Mouse (Mus musculus): ENCODE measurements at regions not wholly inside any gene's neighbourhood (a gene's known extent, or its start where the extent isn't known, plus 50 kb on each side); places are given as distances from the start of the nearest gene placed in this dataset.

DNA sequence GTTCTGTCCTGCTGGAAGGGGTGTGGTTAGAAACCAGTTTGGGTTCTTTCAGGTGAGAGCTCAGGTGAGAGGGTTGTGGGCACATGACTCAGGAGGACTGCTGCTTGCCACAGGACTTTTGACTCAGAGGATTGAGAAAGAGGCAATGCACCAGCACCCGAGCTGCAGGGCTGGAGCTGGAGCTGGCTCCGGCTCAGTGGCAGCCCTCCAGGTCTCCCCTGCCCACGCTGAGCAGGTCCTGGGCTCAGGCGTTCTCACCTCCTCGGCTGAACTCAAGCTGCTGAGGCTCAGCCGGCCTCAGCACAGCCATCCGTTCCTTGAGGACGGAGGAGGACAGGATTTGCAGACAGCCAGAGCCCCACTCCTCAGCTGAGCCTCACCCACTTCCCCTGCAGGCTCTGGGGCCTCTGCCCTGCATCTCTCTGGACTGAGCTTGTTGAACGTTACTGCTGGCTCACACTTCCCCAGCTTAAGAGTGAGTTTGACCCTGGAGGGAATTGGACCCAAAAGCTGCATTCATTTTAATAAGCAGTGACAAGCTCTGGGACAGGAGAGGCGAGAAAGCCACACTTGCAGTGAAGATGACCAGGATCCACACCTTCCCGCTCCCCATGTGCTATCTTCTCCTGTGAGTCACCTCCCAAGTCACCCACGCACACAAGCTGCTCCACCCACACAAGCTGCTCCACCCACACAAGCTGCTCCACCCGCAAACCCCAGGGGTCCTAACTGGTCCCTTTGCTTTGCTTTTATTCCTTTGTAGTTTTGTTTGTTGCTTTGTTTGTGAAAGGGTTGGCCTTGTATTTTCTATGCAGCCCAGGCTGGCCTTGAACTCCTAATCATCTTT lies 981.0 kb downstream of the 4930447A16Rik start:
- Histone ChIP-seq H3K4me3 (ENCODE audit: insufficient read depth, low read depth, low read length) (no peak overlapping the region), H3K27ac (ENCODE audit: insufficient read depth, low read depth, low read length) (no peak overlapping the region), H3K27me3 (replicated peaks; ENCODE audit: control insufficient read depth, insufficient read depth, low read length) (no peaks in the 10 kb centered on the region), H3K4me1 (ENCODE audit: control insufficient read depth, insufficient read depth, low read length) (no peaks in the 10 kb centered on the region), H3K36me3 (ENCODE audit: control insufficient read depth, insufficient read depth, low read length) (no peaks in the 10 kb centered on the region)
- 53% methylated on average over 13 of the region's 13 CpGs for WGBS
- no peak for DNase-seq
- TF ChIP-seq POLR2A (IDR thresholded peaks at IDR 0.05; ENCODE audit: low read depth, low read length) = no peak
- TF ChIP-seq CTCF (conservative IDR thresholded peaks at IDR 0.05; ENCODE audit: insufficient read depth, insufficient read length, low read depth, low read length) = no peak

DNA sequence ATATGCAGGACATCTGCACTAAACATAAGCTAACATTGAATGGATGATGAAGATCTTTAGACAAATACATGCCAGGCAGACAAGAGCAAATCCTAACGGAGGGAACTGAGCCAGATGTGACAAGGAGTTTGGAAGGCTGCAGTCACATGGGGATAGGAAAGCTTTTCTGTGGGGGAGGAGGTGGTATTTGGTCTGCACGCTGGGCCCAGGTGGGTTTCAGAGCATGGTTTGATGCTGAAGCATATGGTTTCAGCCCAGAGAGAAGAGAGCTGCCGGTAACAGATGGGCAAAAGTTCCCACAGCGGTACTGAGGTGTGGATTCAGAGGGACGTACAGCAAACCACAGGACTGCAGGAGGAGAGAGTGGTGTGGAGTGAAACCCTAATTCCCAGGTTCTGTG lies 982.1 kb downstream of the 4930447A16Rik start:
- Histone ChIP-seq H3K4me1 (ENCODE audit: control insufficient read depth, insufficient read depth, low read length) (no peaks in the 10 kb centered on the region), H3K27ac (ENCODE audit: insufficient read depth, low read depth, low read length) (no peak overlapping the region), H3K4me3 (ENCODE audit: insufficient read depth, low read depth, low read length) (no peak overlapping the region), H3K27me3 (replicated peaks; ENCODE audit: control insufficient read depth, insufficient read depth, low read length) (no peaks in the 10 kb centered on the region), H3K36me3 (ENCODE audit: control insufficient read depth, insufficient read depth, low read length) (no peaks in the 10 kb centered on the region)
- TF ChIP-seq CTCF (conservative IDR thresholded peaks at IDR 0.05; ENCODE audit: insufficient read depth, insufficient read length, low read depth, low read length) (no peak), POLR2A (IDR thresholded peaks at IDR 0.05; ENCODE audit: low read depth, low read length) (no peak)
- WGBS = 89% methylated on average over 5 of the region's 5 CpGs
- DNase-seq = no peak

DNA sequence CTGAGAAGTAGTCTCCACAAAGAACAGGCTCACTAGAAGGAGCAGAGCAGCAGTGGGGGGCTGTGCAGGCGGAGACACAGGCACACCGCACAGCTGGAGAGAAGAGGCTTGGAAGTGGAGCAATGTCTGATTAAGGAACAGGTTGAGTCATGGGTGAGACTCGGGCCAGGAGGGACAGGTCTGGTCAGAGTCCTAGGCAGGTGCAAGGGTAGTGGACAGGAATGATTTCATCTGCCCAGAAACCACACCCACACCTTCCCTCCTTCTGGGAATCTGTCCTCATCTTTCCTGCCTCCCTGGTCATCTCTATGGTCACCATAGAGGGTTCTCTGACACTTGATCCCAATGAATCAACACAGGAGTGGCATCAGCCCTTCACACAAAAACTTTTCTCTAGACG lies 983.8 kb downstream of the 4930447A16Rik start:
- WGBS = 63% methylated on average over 4 of the region's 4 CpGs
- H3K4me1 ChIP-seq (ENCODE audit: control insufficient read depth, insufficient read depth, low read length) = no peaks in the 10 kb centered on the region
- no peak for DNase-seq
- no peak overlapping the region for H3K4me3 ChIP-seq (ENCODE audit: insufficient read depth, low read depth, low read length)
- no peaks in the 10 kb centered on the region for H3K36me3 ChIP-seq (ENCODE audit: control insufficient read depth, insufficient read depth, low read length)
- no peak overlapping the region for H3K27ac ChIP-seq (ENCODE audit: insufficient read depth, low read depth, low read length)
- TF ChIP-seq POLR2A (IDR thresholded peaks at IDR 0.05; ENCODE audit: low read depth, low read length) = no peak
- TF ChIP-seq CTCF (conservative IDR thresholded peaks at IDR 0.05; ENCODE audit: insufficient read depth, insufficient read length, low read depth, low read length) = no peak
- no peaks in the 10 kb centered on the region for H3K27me3 ChIP-seq (replicated peaks; ENCODE audit: control insufficient read depth, insufficient read depth, low read length)

DNA sequence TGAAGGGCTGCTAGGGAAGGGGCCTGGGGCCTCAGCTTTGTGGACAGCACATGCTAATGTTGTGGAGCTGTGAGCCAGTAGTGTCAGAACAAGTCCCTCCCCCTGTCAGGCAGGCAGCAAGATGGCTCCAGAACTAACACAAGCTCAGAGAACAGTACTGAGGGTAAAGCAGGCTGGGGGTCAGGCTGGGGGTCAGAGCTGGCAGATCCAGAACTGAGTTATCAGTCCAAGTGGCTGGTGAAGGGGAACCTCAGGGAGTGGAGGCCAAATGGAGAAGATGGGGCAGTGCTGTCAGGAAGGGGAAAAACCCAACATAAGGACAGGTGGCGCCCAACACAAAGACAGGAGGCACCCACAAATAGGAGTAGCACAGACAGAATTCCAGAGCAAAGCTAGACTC lies 985.1 kb downstream of the 4930447A16Rik start:
- Histone ChIP-seq H3K27ac (ENCODE audit: insufficient read depth, low read depth, low read length) (no peak overlapping the region), H3K27me3 (replicated peaks; ENCODE audit: control insufficient read depth, insufficient read depth, low read length) (no peaks in the 10 kb centered on the region), H3K36me3 (ENCODE audit: control insufficient read depth, insufficient read depth, low read length) (no peaks in the 10 kb centered on the region), H3K4me1 (ENCODE audit: control insufficient read depth, insufficient read depth, low read length) (0 out of 2 replicates have a peak, but pooled peaks cover 2% of the 10 kb centered on the region), H3K4me3 (ENCODE audit: insufficient read depth, low read depth, low read length) (no peak overlapping the region)
- DNase-seq = no peak
- 93% methylated on average over 1 of the region's 1 CpGs for WGBS
- TF ChIP-seq POLR2A (IDR thresholded peaks at IDR 0.05; ENCODE audit: low read depth, low read length) = no peak
- TF ChIP-seq CTCF (conservative IDR thresholded peaks at IDR 0.05; ENCODE audit: insufficient read depth, insufficient read length, low read depth, low read length) = no peak

DNA sequence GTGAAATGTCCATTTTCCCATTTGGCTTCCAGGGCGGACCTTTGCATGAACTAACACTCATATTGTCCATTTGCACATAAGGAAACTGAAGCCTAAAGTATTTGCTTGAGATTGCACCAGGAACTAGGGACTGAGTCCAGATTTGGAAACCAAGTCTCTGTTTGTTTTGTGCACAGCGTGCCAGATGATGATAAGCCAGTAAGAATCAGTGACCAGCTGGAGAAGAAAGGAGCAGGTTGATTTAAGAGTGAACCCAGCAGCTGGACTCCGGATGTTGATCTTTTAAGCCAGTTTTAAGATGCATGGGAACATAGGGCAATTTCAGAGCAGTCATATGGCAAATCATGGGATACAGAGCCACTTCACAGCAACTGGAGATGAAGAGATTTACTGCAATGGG lies 987.1 kb downstream of the 4930447A16Rik start:
- no peak for DNase-seq
- 81% methylated on average over 3 of the region's 3 CpGs for WGBS

DNA sequence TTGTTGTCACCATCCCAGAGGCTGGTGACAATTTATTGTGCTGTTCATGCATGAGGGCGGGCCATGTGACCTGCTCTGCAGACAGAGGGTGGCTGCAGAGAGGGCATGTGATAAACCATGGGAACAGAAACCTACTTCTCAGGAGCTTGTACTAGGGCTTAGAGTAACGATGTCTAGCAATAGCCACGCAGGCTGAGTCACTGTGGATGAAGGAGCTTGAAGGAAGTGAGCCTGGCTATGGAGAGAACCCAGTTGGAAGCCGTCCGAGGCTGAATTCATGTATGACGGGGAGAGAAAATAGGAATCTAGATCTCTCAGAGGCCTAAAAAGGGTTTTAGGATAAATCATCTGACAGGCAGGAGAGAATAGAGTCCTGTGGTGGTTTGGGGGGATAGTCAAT lies 988.0 kb downstream of the 4930447A16Rik start:
- H3K4me3 ChIP-seq (ENCODE audit: insufficient read depth, low read depth, low read length) = no peak overlapping the region
- 94% methylated on average over 6 of the region's 6 CpGs for WGBS
- no peaks in the 10 kb centered on the region for H3K36me3 ChIP-seq (ENCODE audit: control insufficient read depth, insufficient read depth, low read length)
- H3K27me3 ChIP-seq (replicated peaks; ENCODE audit: control insufficient read depth, insufficient read depth, low read length) = no peaks in the 10 kb centered on the region
- H3K4me1 ChIP-seq (ENCODE audit: control insufficient read depth, insufficient read depth, low read length) = 0 out of 2 replicates have a peak, but pooled peaks cover 2% of the 10 kb centered on the region
- DNase-seq = no peak
- H3K27ac ChIP-seq (ENCODE audit: insufficient read depth, low read depth, low read length) = no peak overlapping the region
- TF ChIP-seq CTCF (conservative IDR thresholded peaks at IDR 0.05; ENCODE audit: insufficient read depth, insufficient read length, low read depth, low read length) = no peak
- no peak for TF ChIP-seq POLR2A (IDR thresholded peaks at IDR 0.05; ENCODE audit: low read depth, low read length)

More for the DNA sequence above, 987.1 kb downstream of the 4930447A16Rik start:
- Histone ChIP-seq H3K27me3 (replicated peaks; ENCODE audit: control insufficient read depth, insufficient read depth, low read length) (no peaks in the 10 kb centered on the region), H3K36me3 (ENCODE audit: control insufficient read depth, insufficient read depth, low read length) (no peaks in the 10 kb centered on the region), H3K4me3 (ENCODE audit: insufficient read depth, low read depth, low read length) (no peak overlapping the region), H3K4me1 (ENCODE audit: control insufficient read depth, insufficient read depth, low read length) (0 out of 2 replicates have a peak, but pooled peaks cover 2% of the 10 kb centered on the region), H3K27ac (ENCODE audit: insufficient read depth, low read depth, low read length) (no peak overlapping the region)
- TF ChIP-seq POLR2A (IDR thresholded peaks at IDR 0.05; ENCODE audit: low read depth, low read length) = no peak
- TF ChIP-seq CTCF (conservative IDR thresholded peaks at IDR 0.05; ENCODE audit: insufficient read depth, insufficient read length, low read depth, low read length) = no peak

DNA sequence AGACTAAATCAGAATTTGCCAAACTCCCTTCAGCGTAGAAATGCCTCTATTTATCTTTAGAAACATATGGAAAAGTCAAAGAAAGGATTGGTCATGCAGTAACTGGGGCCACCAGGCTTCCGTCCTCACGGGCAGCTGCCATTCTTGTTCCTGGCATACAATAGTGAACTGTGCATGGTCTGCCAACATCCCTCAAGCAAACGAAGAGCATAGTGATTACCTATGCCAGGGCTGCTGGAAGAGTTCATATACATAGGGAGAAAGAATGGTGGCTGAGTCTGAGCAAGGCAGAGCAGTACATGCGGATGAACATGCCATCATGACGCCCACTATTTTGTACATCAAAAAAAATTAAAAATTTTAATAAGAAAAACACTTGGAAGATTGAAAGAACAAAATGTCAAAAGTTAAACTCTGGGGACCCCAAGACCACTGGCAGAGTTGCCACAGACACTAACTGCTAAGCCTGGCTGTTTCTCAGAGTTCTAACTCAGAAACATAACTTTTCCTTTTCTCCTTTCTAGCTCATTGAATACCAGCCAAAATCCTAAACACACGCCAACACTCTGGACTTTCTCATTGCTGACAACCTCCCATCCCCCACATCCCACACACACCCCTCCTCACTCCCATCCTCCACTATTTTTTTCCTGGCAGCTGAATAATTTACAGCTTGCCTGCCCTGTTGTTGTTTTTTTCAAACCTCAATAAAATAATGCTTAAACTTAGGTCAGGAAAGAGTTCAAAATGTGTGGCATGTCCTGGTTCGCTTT lies 989.1 kb downstream of the 4930447A16Rik start:
- TF ChIP-seq CTCF (conservative IDR thresholded peaks at IDR 0.05; ENCODE audit: insufficient read depth, insufficient read length, low read depth, low read length) (no peak), POLR2A (IDR thresholded peaks at IDR 0.05; ENCODE audit: low read depth, low read length) (no peak)

More for the DNA sequence above, 989.1 kb downstream of the 4930447A16Rik start:
- WGBS = 67% methylated on average over 8 of the region's 8 CpGs
- peak; percentile 25 for DNase-seq
- H3K27me3 ChIP-seq (replicated peaks; ENCODE audit: control insufficient read depth, insufficient read depth, low read length) = no peaks in the 10 kb centered on the region
- H3K4me1 ChIP-seq (ENCODE audit: control insufficient read depth, insufficient read depth, low read length) = 0 out of 2 replicates have a peak, but pooled peaks cover 2% of the 10 kb centered on the region
- H3K27ac ChIP-seq (ENCODE audit: insufficient read depth, low read depth, low read length) = no peak overlapping the region
- no peak overlapping the region for H3K4me3 ChIP-seq (ENCODE audit: insufficient read depth, low read depth, low read length)
- no peaks in the 10 kb centered on the region for H3K36me3 ChIP-seq (ENCODE audit: control insufficient read depth, insufficient read depth, low read length)
